Mouse (Mus musculus) kidney, adult 2 months (tissue): ENCODE results near the gene 9130230L23Rik.

Experiments used
- CTCF ChIP-seq: fragments of 200-500 bp; conservative IDR thresholded peaks from 2 replicates; pipeline ENCODE4 v1.5.1; 2011; ENCODE audit warnings: low read depth, mild to moderate bottlenecking, control low read depth, low read length, moderate library complexity, mixed read lengths; ENCODE audit not compliant: insufficient read depth, insufficient read length
- POLR2A ChIP-seq: fragments of 200-500 bp; IDR thresholded peaks from one replicate; pipeline ENCODE4 v1.6.1; 2011; ENCODE audit warnings: low read depth, low read length, control low read depth

DNA sequence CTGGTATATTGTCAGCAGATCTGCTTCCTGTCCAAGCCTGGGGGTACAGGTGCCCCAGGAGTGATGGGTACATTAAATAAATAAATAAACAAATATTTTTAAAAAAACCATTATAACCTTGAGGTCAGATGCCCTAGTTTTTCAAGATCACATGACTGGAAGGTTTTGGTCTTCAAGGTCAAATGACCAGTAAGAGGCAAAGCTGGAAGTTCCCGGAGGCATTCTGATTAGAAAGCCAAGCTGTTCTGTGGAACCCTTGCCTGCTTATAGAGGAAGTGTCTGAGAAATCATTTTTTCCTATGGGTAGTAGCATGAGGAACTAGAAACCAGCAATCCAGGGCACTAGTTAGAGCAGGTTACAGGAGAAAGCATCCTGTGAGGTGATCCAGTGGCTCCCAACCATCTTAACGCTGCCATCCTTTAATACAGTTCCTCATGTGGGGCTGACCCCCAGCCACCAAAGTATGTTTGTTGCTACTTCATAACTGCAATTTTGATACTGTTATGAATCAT lies 11.4 kb upstream of the 9130230L23Rik start:
- TF ChIP-seq CTCF (no peak), POLR2A (no peak)
